Mouse (Mus musculus) liver, adult 2 months (tissue): ENCODE results near the gene Nudt6. TPM values are rescaled to one million over a fixed set of nuclear protein-coding genes. Genes with fewer than 3 reads are reported as not detected.

Source experiments
- DNase-seq: peaks from one replicate; pipeline ENCODE4 v3.0.0-alpha.2; 2011; ENCODE audit warnings: low read depth, low spot score; ENCODE audit errors: extremely low read depth
- H3K27ac ChIP-seq: fragments of 200-500 bp; replicated peaks from 2 replicates; pipeline ENCODE4 v1.5.1; 2012; ENCODE audit warnings: low read depth, mild to moderate bottlenecking, control low read depth, inconsistent platforms, low read length; ENCODE audit not compliant: insufficient read depth
- H3K27me3 ChIP-seq: fragments of 200-500 bp; 2 replicates; pipeline ENCODE4 v1.6.1; 2012; ENCODE audit warnings: mild to moderate bottlenecking, moderate library complexity, low read length, inconsistent platforms; ENCODE audit not compliant: control insufficient read depth, insufficient read depth
- H3K36me3 ChIP-seq: fragments of 200-500 bp; 2 replicates; pipeline ENCODE4 v1.6.1; 2012; ENCODE audit warnings: low read length, inconsistent platforms; ENCODE audit not compliant: control insufficient read depth, insufficient read depth
- H3K4me1 ChIP-seq: fragments of 200-500 bp; 2 replicates; pipeline ENCODE4 v1.6.1; 2011; ENCODE audit warnings: low read length; ENCODE audit not compliant: control insufficient read depth, insufficient read depth
- H3K4me3 ChIP-seq: fragments of 200-500 bp; 2 replicates; pipeline ENCODE4 v1.5.1; 2011; ENCODE audit warnings: low read depth, mild to moderate bottlenecking, control low read depth, low read length, moderate library complexity; ENCODE audit not compliant: insufficient read depth
- H3K79me2 ChIP-seq: fragments of 200-500 bp; 2 replicates; pipeline ENCODE4 v1.6.1; 2012; ENCODE audit warnings: inconsistent platforms, mild to moderate bottlenecking, low read length, moderate library complexity; ENCODE audit not compliant: control insufficient read depth, insufficient read depth
- H3K9ac ChIP-seq: fragments of 200-500 bp; 2 replicates; pipeline ENCODE4 v1.6.1; 2012; ENCODE audit warnings: low read depth, mild to moderate bottlenecking, control low read depth, inconsistent platforms, low read length
- CTCF ChIP-seq: fragments of 200-500 bp; IDR thresholded peaks from 2 replicates; pipeline ENCODE4 v1.5.1; 2011; ENCODE audit warnings: low read depth, low read length, control low read depth
- POLR2A ChIP-seq: fragments of 200-500 bp; IDR thresholded peaks from 2 replicates; pipeline ENCODE4 v1.6.1; 2011; ENCODE audit warnings: low read length, control low read depth; ENCODE audit not compliant: insufficient read depth; ENCODE audit errors: extremely low read depth
- WGBS: fragments of 180-500 bp; shearing (Covaris S2); methylation state at CpG from one replicate; pipeline ENCODE4 v1.1.7; 2018; 5-methylcytosine and 5-hydroxymethylcytosine counted together
- polyA plus RNA-seq: library from polyadenylated mRNA; depleted of rRNA; stranded (reverse); fragments of >200 nt; gene quantifications from 2 replicates; pipeline ENCODE4 v1.2.3, GENCODE M21; 2012; rRNA removed
- total RNA-seq: library from RNA; depleted of rRNA; stranded (reverse); fragments of >200 nt; gene quantifications from 2 replicates; pipeline ENCODE4 v1.2.3, GENCODE M21; 2014; rRNA removed

Gene Nudt6
- 8.0 and 11.3 TPM in 2 replicates for total RNA-seq
- polyA plus RNA-seq = 28.4 and 32.4 TPM in 2 replicates

- H3K4me1 ChIP-seq = peaks cover 2% of the 10 kb centered on the region; the same call in 1 of the 2 replicates
- H3K4me3 ChIP-seq = peak within 1 kb of the TSS; percentile 82
- H3K79me2 ChIP-seq = no peaks in the 10 kb centered on the region; the same call in 1 of the 2 replicates
- H3K27me3 ChIP-seq = no peaks in the 10 kb centered on the region
- DNase-seq = no peak
- peaks cover 1% of the 10 kb centered on the region; the same call in 1 of the 2 replicates for H3K36me3 ChIP-seq
- peak within 1 kb of the TSS; percentile 93 for H3K27ac ChIP-seq
- WGBS = under 1% methylated on average over 50 of the region's 50 CpGs
- TF ChIP-seq CTCF (no peak), POLR2A (peak; percentile 47; the same call in 1 of the 2 replicates)
- peak within 1 kb of the TSS; percentile 83 for H3K9ac ChIP-seq
Observed at GRCm38 (mm10) chr3:37420072-37420471, at the start of gene Nudt6. Nudt6 (minus strand) TSS chr3:37420211.

- no peaks in the 10 kb centered on the region for H3K79me2 ChIP-seq
- no peak overlapping the region for H3K9ac ChIP-seq
- DNase-seq = no peak
- no peak overlapping the region for H3K4me3 ChIP-seq
- TF ChIP-seq POLR2A = no peak
- no peak for TF ChIP-seq CTCF
- no peaks in the 10 kb centered on the region; the same call in 1 of the 2 replicates for H3K4me1 ChIP-seq
- no peak overlapping the region for H3K27ac ChIP-seq
- H3K36me3 ChIP-seq = peaks cover 9% of the 10 kb centered on the region
- 80% methylated on average over 4 of the region's 4 CpGs for whole genome bisulfite sequencing
- no peaks in the 10 kb centered on the region for H3K27me3 ChIP-seq
Observed at GRCm38 (mm10) chr3:37469353-37469752, 49.3 kb upstream of the Nudt6 start.

- no peak overlapping the region for H3K4me3 ChIP-seq
- no peaks in the 10 kb centered on the region for H3K4me1 ChIP-seq
- no peak overlapping the region for H3K9ac ChIP-seq
- no peaks in the 10 kb centered on the region for H3K79me2 ChIP-seq
- no peaks in the 10 kb centered on the region for H3K27me3 ChIP-seq
- WGBS = 50% methylated on average over 2 of the region's 2 CpGs
- peak; percentile 27 for DNase-seq
- no peak overlapping the region for H3K27ac ChIP-seq
- no peak for TF ChIP-seq POLR2A
- no peak for TF ChIP-seq CTCF
- H3K36me3 ChIP-seq = peaks cover 9% of the 10 kb centered on the region
Observed at GRCm38 (mm10) chr3:37468170-37468569, 48.2 kb upstream of the Nudt6 start.

- Histone ChIP-seq H3K4me1 (no peaks in the 10 kb centered on the region), H3K27me3 (no peaks in the 10 kb centered on the region), H3K4me3 (no peak overlapping the region), H3K9ac (no peak overlapping the region), H3K36me3 (peaks cover 10% of the 10 kb centered on the region), H3K79me2 (no peaks in the 10 kb centered on the region), H3K27ac (no peak overlapping the region)
- WGBS = 88% methylated on average over 1 of the region's 1 CpGs
- no peak for DNase-seq
- TF ChIP-seq POLR2A (no peak), CTCF (no peak)
Observed at GRCm38 (mm10) chr3:37455992-37456391, 36.0 kb upstream of the Nudt6 start.

GRCm38 (mm10) chr3:37443409-37443808, 23.4 kb upstream of the Nudt6 start:
- no peak for DNase-seq
- Histone ChIP-seq H3K79me2 (no peaks in the 10 kb centered on the region), H3K27ac (no peak overlapping the region), H3K27me3 (no peaks in the 10 kb centered on the region), H3K9ac (no peak overlapping the region), H3K36me3 (peaks cover 14% of the 10 kb centered on the region), H3K4me1 (no peaks in the 10 kb centered on the region), H3K4me3 (no peak overlapping the region)
- WGBS = 94% methylated on average over 2 of the region's 2 CpGs
- no peak for TF ChIP-seq POLR2A
- TF ChIP-seq CTCF = no peak

GRCm38 (mm10) chr3:37439770-37440169, 19.8 kb upstream of the Nudt6 start:
- H3K27ac ChIP-seq = no peak overlapping the region
- DNase-seq = no peak
- no peak for TF ChIP-seq CTCF
- no peak for TF ChIP-seq POLR2A
- WGBS = 83% methylated on average over 1 of the region's 1 CpGs
- H3K27me3 ChIP-seq = no peaks in the 10 kb centered on the region
- H3K79me2 ChIP-seq = no peaks in the 10 kb centered on the region
- H3K4me3 ChIP-seq = no peak overlapping the region
- H3K4me1 ChIP-seq = no peaks in the 10 kb centered on the region
- H3K9ac ChIP-seq = no peak overlapping the region
- H3K36me3 ChIP-seq = peaks cover 25% of the 10 kb centered on the region
